Mouse (Mus musculus): ENCODE data around the gene Cib3.

The Cib3 gene

DNA sequence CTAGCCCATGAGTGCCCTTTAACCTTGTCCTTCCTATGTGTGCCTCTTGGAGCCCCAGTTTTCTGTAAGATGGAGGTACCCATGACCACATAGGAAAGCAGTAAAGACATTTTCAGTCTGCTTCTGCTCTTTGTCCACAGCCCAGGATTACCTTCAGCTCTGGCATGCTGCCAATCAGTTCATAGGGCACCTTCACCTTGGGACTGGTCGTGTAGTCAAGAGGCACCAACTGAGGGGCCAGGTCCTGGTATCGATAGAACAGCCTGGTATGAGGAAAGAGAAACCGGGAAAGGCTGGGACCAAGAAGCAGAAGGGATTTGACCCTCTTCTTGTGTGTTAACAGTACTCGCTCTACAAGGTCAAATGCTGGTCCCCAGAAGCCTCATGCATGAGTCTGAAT is 2.4 kb downstream of the Cib3 start:
- DNase-seq: no peak

DNA sequence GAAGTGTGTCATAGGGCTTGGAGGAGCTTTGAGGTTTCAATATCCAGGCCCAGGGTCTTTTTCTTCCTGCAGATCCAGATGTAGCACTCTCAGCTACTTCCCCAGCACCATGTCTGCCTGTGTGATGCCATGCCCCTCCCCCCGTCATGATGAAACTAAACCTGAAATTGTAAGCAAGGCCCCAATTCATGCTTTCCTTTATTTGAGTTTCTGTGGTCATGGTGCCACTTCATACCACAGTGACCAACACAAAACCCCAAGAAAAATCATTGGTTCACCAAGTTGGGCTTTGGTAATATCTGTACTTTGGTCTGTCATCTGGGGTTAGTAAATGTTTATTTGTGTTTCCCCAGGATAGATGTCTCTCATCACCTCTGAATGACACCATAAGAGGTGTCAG is 4.1 kb downstream of the Cib3 start:
- no peak for DNase-seq

DNA sequence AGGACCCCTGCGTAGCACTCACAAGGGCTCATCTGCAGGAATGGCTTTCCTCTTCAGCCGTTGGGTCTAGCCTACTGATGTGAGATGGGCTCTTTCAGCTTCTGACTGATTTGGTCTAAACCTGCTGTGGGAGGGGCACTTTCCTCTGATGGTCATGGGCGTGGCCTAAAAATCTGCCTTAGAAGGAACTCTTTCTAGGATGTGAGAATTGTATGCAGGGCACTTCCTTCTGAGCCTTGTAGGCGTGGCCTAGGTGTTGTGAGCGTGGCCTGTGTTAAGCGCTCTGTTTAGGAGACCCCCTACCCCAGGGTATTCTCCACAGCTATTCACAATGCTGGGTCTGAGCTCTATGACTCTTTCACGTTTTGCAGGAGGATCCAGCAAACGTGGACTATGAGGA is 14.6 kb downstream of the Cib3 start:
- DNase-seq: no peak

DNA sequence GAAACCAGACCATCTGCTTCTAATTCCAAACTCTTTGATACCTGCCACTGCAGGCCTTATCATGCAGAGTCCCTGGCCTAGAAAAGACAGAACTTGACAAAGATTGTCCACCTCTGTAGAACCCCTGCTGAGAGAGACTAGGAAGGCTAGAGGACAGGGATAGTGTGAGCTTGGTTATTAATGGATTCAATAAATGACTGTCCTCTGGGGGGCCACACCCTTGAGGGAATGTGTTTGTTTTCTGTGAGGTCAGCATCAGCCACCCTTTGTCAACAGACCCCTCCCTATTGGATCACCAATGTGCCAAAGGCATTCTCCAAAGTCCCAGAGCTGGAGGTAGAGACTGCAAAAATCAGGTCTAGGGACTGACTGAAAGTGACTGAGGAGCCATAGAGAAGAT is 20.6 kb downstream of the Cib3 start:
- DNase-seq: no peak

DNA sequence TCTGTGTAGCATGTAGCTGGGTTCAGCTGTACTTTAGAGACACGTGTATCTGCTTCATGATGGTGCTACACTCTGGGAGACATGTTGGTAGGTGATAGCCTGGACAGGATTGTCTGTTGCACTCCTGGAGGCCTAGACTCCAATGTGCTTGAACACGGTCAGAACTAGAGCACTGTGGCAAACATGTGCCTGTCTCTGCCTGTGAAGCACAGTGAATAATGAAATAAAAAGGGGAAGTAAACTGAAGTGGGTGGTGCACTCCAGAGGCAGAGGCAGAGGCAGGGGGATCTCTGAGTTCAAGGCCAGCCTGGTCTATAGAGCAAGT is 22.5 kb downstream of the Cib3 start:
- no peak for DNase-seq

DNA sequence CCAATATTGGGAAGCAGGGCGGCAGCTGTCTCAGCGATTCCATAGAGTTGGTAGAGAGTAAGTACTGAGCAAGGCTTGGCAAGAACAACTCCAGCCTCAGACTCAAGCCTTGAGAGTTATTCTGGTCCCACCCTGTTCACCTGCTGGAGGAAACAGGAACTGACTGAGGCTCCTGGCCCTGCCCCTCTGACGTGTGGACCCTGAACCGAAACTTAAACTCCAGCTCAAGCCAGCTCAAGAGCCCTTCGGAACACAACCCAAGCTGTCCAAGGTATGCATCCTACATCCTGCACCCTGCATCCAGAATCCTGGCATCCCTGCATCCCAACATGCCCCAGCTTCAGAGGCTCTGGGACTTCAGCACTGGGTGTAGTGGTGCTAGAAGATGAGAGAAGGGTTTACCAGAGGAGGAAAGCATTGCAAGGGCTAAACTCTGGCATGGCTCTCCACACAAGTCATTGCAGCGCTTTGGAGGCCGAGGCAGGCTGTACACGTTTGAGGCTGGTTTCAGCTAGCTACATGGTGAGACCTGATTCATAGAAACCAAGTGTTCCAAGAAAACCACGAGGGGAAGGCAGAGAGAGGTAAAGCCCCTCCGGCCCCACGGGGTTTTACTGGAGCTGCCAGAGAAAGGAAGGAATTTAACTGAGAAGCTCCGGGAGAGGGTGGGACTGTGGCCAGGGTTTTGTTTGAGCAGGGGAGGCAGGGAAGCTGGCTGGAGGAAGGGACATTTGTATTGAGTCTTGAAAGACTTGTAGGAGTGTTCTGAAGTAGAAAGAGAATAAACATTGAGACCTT is 23.0 kb downstream of the Cib3 start, which contains the start of gene Hsh2d:
Gene Hsh2d (plus strand): TSS at position 222 of the 798 bp plus-strand sequence.
- peak; percentile 76 for DNase-seq

DNA sequence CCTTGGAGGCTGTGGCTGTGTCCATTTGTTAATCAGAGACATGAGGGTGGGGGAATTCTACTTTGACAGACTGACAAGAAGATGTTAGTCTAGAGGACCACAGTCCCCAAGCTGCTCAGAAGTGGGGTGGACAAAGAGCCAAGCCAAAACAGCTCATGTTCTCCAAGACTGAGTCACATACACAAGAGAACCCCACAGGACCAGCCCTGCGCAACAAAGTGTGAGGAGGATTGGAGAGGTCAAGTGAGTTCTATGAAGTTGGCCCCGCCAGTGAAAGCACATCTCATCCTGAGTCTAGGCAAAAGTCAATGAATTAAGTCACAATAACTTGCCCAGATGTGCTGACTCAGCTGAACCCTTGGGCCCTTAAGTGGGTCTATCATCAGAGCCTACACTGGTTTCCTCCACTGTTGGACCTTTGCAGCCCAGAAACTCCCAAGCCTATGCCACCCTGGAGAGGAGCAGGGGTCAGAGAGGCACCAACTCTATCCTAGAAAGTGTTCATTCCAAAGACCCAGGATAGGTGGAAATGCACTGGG is 24.8 kb downstream of the Cib3 start:
- DNase-seq: no peak

DNA sequence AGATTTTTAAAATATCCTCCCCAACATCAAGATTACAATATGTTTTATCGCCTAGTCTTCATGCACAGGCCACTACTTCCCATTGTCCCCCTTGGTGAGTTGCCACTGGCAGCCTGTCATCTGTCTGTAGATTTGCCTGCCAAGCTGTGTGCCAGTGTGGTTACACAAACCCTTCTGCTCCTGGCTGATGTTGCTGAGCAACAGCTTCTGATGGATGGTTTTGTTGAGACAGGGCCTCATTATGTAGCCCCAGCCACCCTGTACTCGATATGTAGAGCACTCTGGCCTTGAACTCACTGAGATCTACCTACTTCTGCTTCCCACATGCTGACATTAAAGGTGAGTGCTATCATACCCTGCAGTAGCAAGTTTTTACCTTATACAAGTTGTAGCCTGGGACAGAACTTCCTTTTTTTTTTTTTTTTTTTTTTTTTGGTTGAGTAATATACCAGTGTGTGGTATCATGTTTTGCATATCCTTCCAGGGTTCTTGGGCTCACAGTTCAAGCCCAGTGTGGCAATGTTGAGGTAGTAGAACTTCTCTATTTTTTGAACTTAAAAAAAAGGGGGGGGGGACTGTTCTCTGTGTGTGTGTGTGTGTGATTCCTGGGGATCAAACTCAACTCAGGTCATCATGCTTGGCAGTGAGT is 29.0 kb downstream of the Cib3 start:
- peak; percentile 38 for DNase-seq

DNA sequence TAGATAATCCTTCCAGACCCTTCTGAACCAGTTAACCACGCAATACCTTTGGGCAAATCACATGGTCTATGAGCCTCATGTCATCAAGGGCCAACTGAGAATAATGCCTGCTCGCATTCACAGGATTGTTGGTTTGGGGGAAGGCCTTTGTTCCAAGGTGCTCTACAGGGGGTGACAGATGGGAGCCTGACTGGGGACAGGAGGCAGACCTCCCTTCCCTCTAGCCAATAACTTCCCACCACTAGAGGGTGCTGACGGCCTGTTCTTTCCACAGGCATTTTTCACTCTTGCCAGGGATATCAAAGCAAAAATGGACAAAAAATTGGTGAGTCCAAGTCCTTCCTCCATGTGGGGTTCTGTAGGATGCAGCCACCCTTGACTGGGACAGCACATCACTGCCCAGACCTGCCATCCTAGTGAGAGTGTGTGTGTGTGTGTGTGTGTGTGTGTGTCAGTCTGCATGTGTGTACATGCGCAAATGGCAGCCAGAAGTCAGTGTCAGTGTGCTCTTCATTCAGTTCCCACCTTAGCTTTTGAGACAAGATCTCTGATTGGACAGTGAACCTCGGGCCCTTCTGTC is 35.2 kb downstream of the Cib3 start:
- DNase-seq: peak; percentile 88

DNA sequence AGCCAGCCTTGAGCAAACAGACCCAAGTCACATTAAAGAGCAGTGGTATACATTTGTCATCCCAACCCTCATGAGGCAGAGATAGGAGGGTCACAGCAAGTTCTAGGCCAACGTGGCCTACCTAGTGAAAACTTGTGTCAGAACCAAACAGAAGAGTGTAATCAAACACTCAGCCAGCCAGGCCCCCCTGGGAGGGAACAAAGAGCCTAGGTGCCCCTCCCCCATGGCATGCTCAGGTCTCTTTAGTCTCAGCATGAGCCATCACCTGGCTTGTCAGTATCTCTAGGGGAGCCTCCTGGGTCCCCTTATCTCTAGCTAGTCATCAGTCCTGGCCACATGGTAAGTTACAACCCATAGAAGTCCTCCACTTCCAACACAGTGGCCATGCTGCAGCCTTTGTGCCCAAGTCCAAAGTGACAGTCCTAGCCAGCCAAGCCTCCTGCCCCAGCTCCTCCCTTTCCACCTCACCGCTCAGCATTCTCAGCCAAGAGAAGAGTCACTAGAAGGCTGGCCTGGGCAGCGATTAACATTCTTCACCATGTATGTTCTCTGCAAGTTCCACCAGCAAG is 42.9 kb downstream of the Cib3 start:
- no peak for DNase-seq

DNA sequence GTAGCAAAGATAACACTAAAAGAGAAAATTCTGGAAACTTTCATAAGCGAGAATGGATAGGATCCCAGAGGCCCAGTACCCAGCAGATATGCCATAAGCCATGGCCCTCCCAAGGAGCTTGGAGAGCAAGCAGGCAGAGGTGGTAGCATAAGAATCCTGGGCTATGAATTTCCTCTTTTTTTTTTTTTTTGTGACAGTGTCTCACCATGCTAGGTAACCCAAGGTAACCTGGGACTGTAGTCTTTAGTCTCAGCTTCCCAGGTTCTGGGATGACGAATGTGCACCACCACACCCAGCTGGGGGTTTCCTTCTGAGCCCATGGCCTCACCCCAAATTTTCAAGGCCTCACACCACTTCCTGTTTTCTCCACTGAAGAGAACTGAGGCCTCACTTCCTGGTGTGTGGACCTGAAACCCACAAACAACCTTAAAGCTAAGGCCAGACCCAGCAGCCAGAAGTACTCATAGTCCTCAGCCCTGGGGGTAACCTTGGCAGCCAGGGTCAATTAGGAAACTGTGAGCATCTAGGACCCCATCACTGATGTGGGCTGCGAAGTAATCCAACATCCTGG is 43.5 kb downstream of the Cib3 start:
- peak; percentile 64 for DNase-seq

DNA sequence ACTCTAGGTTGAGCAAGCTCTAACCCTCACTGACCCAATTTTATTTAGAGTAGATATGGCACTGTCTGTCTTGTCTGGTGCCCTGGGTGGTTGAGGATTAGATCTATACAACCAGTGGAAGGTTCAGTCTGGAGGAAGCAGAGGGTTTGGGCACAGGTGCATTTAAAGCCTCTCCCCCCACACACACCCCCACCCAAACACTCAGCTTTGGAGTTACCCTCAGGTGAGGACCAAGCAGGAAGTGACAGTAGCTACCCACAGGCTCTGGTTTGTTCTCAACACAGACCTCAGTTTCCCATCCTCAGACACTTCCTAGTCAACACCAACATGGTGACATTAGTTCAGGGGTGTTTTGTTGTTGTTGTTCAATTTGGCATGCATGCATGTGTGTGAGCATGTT is 49.8 kb downstream of the Cib3 start:
- DNase-seq: no peak

DNA sequence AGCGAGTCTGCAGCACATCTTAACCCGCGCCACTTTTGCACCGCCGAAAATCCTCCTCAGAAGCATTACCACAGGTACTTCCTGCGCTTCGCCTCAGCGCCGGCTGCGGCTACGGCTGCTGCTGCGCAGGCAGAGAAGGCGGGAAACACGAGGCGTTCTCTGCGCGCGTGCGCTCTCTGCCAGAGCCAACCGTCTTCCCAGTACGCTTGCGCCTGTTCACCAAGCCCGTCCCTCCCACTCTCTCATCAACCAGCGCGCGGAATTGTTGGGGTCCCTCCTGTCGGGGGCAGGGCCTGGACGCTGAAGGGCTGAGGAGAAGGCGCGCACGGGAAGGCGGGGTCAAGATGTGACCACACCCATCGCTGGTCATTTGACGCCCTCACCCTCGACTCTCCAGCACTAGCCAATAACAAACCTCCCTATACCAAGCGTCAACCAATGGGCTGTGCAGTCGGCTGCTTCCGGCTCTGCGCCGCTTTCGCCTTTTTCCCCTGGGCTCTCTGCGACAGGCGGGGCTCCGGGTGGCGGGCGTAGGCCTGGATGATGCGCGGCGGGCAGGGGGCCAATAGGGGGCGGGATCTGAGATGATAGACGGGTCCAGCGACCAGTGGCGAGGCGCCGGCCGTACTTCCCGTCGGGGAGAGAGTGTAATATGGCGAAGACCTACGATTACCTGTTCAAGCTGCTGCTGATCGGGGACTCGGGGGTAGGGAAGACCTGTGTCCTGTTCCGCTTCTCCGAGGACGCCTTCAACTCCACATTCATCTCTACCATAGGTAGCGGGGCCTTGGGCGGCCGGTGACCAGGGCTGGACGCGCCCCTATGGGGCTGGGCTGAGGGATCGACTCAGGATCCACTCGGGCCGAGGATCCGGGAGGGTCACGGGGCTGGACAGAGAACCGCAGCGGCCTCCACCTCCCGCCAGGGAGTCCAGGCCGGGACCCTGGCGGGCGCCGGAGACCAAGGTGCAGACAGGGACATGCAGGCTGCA is 51.6 kb downstream of the Cib3 start, which contains the start of gene Rab8a:
Gene Rab8a (plus strand): TSS at position 494 of the 991 bp plus-strand sequence.
- DNase-seq: peak; percentile 99

DNA sequence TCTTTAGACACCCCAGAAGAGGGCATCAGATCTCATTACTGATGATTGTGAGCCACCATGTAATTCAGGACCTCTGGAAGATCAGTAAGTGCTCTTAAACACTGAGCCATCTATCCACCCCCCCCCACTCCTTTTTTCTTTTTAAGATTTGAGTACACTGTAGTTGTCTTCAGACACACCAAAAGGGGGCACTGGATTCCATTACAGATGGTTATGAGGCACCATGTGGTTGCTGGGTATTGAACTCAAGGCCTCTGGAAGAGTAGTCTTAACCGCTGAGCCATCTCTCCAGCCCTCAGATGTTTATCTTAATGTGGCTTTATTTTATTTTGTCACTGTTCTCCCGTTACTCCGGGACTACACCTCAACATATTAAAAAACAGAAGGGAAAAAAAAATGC is 52.6 kb downstream of the Cib3 start:
- no peak for DNase-seq

DNA sequence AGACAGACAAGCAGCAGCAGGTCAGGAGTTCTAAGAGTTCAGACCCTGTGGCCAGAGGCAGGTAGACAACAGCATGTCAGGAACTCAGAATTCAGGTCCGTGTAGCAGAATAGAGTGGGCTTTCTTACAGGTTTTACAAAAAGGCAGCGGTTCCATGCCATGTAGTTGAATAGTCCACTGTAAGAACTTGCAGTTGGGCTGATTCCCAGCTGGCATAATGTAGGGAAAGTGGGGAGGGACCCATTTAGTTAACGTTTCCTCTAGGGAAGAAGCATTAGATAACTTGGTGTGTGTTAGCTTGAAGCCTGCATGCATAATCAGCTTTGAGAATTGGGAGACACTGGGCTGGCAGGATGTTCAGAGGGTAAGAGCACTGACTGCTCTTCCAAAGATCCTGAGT is 53.9 kb downstream of the Cib3 start:
- no peak for DNase-seq

DNA sequence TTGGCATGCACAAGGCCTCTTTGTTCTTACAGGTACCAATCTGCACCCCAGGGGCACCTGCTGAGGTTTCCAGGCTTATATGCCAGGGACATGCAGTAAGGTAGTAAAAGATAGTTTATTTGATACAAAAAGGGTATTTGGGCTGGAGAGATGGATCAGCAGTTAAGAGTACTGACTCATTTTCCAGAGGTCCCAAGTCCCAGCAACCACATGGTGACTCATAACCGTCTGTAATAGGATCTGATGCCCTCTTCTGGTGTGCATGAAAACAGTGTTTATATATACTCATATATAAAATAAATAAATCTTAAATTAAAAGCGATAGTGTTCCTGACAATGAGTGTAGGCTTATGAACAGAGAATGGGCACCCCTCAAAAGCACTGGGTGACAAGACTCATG is 54.5 kb downstream of the Cib3 start:
- no peak for DNase-seq
